Mouse (Mus musculus) thymus, adult 18-20 months (tissue): ENCODE measurements around the gene Cpsf3.

Experiments used
- DNase-seq, 2 experiments: peaks; one replicate each; pipeline ENCODE4 v3.0.0; 2022; ENCODE audit warnings: mixed read lengths in 2 of 2

The Cpsf3 gene

GRCm38 (mm10) chr12:21284761-21285441, at the start of gene Cpsf3:
Gene Cpsf3, plus strand, starts transcription at chr12:21285391.
- DNase-seq, result no peak

- DNase-seq, result no peak
These were observed 43.2 kb upstream of the Cpsf3 start for GRCm38 (mm10) chr12:21241965-21242364.

GRCm38 (mm10) chr12:21244375-21244960, 40.7 kb upstream of the Cpsf3 start:
- no peak for DNase-seq

- DNase-seq, result no peak
These were observed 37.3 kb upstream of the Cpsf3 start for GRCm38 (mm10) chr12:21247711-21248392.

- DNase-seq, result no peak
These were observed 24.5 kb upstream of the Cpsf3 start for GRCm38 (mm10) chr12:21260494-21261256.

- DNase-seq, result no peak
These were observed 23.7 kb upstream of the Cpsf3 start for GRCm38 (mm10) chr12:21261521-21261920.

GRCm38 (mm10) chr12:21263256-21263655, 21.9 kb upstream of the Cpsf3 start:
- no peak for DNase-seq

GRCm38 (mm10) chr12:21264241-21264640, 20.9 kb upstream of the Cpsf3 start:
- DNase-seq, result no peak

- no peak for DNase-seq
These were observed 20.2 kb upstream of the Cpsf3 start for GRCm38 (mm10) chr12:21264970-21265369.

- no peak for DNase-seq
These were observed 19.7 kb upstream of the Cpsf3 start for GRCm38 (mm10) chr12:21265501-21265900.

GRCm38 (mm10) chr12:21265946-21266783, 19.0 kb upstream of the Cpsf3 start:
- DNase-seq, result no peak

- DNase-seq, result no peak
These were observed 18.4 kb upstream of the Cpsf3 start for GRCm38 (mm10) chr12:21266784-21267098.

- no peak for DNase-seq
These were observed 17.0 kb upstream of the Cpsf3 start for GRCm38 (mm10) chr12:21268083-21268616.

GRCm38 (mm10) chr12:21274446-21274845, 10.7 kb upstream of the Cpsf3 start:
- DNase-seq, result no peak

GRCm38 (mm10) chr12:21277352-21277864, 7.8 kb upstream of the Cpsf3 start:
- DNase-seq, result no peak

- no peak for DNase-seq
These were observed 484 bp downstream of the Cpsf3 start for GRCm38 (mm10) chr12:21285508-21286242.

- DNase-seq, result peak; percentile 95 to 96
These were observed 1.0 kb downstream of the Cpsf3 start, which contains the start of gene Itgb1bp1 for GRCm38 (mm10) chr12:21286243-21286622. Gene Itgb1bp1, minus strand, starts transcription at chr12:21286284.

GRCm38 (mm10) chr12:21286712-21287650, 1.8 kb downstream of the Cpsf3 start:
- DNase-seq, result peak in 1 of 2 experiments; percentile 26

- no peak for DNase-seq
These were observed 3.7 kb downstream of the Cpsf3 start for GRCm38 (mm10) chr12:21288716-21289395.
